Mouse (Mus musculus) layer of hippocampus, adult 18-20 months (tissue): ENCODE results near the gene Amdhd1. TPM values are rescaled to one million over a fixed set of nuclear protein-coding genes. Genes with fewer than 3 reads are reported as not detected.

Experiments
- DNase-seq, 2 experiments: peaks; one replicate each; pipeline ENCODE4 v3.0.0; 2022; ENCODE audit warnings: low spot score in 2 of 2
- total RNA-seq, 2 experiments: library from RNA; stranded (reverse); gene quantifications; 2 replicates each; pipeline ENCODE4 v1.2.3; 2021

Amdhd1 gene
- total RNA-seq, 2 experiments from 2014 or later, result 0.30 to 0.59 TPM

DNA sequence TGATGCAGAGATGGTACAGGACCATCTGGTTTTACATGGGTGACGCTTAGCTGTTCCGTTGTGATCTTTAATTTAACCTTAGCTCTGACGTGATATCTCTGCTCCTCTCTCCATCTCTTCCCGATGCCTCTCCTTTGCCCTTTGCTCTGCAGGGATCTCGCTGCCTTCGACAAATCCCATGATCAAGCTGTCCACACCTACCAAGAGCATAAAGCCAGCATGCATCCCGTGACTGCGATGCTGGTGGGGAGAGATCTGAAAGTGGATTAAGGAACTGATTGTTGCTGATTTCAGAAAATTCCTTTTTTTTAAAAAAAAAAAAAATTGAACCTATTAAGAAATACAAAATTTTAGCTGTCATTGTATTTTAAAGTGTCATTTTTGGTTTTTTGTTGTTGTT, 55.3 kb downstream of the Amdhd1 start:
- DNase-seq, result no peak

Other genes with a start within 250 kb of the Amdhd1 start
- 1 to 10 TPM; 6.6 to 8.4 TPM for gene Elk3, start 228.9 kb downstream of the Amdhd1 start, total RNA-seq
- gene Lta4h, start 86.6 kb downstream of the Amdhd1 start, total RNA-seq, result 10 to 100 TPM; 52.4 to 56.4 TPM
- gene Hal, start 51.3 kb downstream of the Amdhd1 start, total RNA-seq, result under 1 TPM in 1 of 2 experiments, not detected in 1; 0.30 TPM
- not detected for gene Ccdc38, start 599 bp upstream of the Amdhd1 start, total RNA-seq
- gene Snrpf, start 49.7 kb upstream of the Amdhd1 start, total RNA-seq, result 10 to 100 TPM; 10.5 to 13.5 TPM
- gene Ntn4, start 100.6 kb upstream of the Amdhd1 start, total RNA-seq, result 1 to 10 TPM; 6.4 to 7.8 TPM